In genomic region chr2:26317991-26318672, GRCm38 (mm10) we compare ENCODE assay signal across 11 mouse cellular contexts. TPM values are rescaled to one million over a fixed set of nuclear protein-coding genes. Genes with fewer than 3 reads are reported as not detected.
DNase-seq lines count a peak whose midpoint lies in the region; ATAC-seq and TF ChIP-seq lines count a peak whose summit lies in the region.
"Had no signal": no experiment of that assay in that cellular context is flagged by ENCODE, and none has a peak within 500 bp of the region (broad histone marks: within the 10 kb centered on the region; RNA-seq: fewer than 3 reads in every experiment).

No protein-coding gene starts in this region.

- WGBS in heart, embryonic 15.5 days, result 78% methylated on average over 3 of the region's 3 CpGs
- 83% methylated on average over 3 of the region's 3 CpGs for WGBS in embryonic facial prominence, embryonic 15.5 days
- 83% methylated on average over 3 of the region's 3 CpGs for WGBS in hindbrain, embryonic 16.5 days
- 88% methylated on average over 3 of the region's 3 CpGs for WGBS in midbrain, postnatal 0 days
- WGBS in kidney, embryonic 15.5 days, result 81% methylated on average over 3 of the region's 3 CpGs

- peaks cover 77% of the 10 kb centered on the region for H3K4me1 ChIP-seq in heart, embryonic 15.5 days (replicated peaks)
- peaks cover 69% of the 10 kb centered on the region for H3K4me1 ChIP-seq in embryonic facial prominence, embryonic 15.5 days
- H3K4me1 ChIP-seq in hindbrain, embryonic 16.5 days (ENCODE audit: control insufficient read depth, insufficient read depth, low read depth, low read length), result peaks cover 50% of the 10 kb centered on the region
- H3K4me1 ChIP-seq in midbrain, postnatal 0 days (ENCODE audit: insufficient read depth, low read length), result peaks cover 27% of the 10 kb centered on the region
- H3K4me1 ChIP-seq in kidney, embryonic 15.5 days, result peaks cover 42% of the 10 kb centered on the region

- H3K4me2 ChIP-seq in heart, embryonic 15.5 days, result peak overlapping the region; percentile 78
- peak overlapping the region; percentile 77; the same call in 1 of the 2 replicates for H3K4me2 ChIP-seq in embryonic facial prominence, embryonic 15.5 days (replicated peaks)
- H3K4me2 ChIP-seq in hindbrain, embryonic 16.5 days (ENCODE audit: low read length), result peak overlapping the region; percentile 95
- H3K4me2 ChIP-seq in midbrain, postnatal 0 days (ENCODE audit: low read depth, low read length, poor library complexity, severe bottlenecking), result peak overlapping the region; percentile 94
- no peak overlapping the region for H3K4me2 ChIP-seq in kidney, embryonic 15.5 days

- H3K36me3 ChIP-seq in heart, embryonic 15.5 days, result no peaks in the 10 kb centered on the region
- H3K36me3 ChIP-seq in embryonic facial prominence, embryonic 15.5 days, result 0 out of 2 replicates have a peak, but pooled peaks cover 3% of the 10 kb centered on the region
- peaks cover 4% of the 10 kb centered on the region for H3K36me3 ChIP-seq in hindbrain, embryonic 16.5 days (ENCODE audit: control insufficient read depth, insufficient read depth, low read length)
- H3K36me3 ChIP-seq in midbrain, postnatal 0 days (ENCODE audit: insufficient read depth, low read length), result peaks cover 8% of the 10 kb centered on the region
- H3K36me3 ChIP-seq in kidney, embryonic 15.5 days, result peaks cover 11% of the 10 kb centered on the region

- no peak overlapping the region for H3K27ac ChIP-seq in heart, embryonic 15.5 days
- no peak overlapping the region for H3K27ac ChIP-seq in embryonic facial prominence, embryonic 15.5 days (replicated peaks)
- no peak overlapping the region for H3K27ac ChIP-seq in hindbrain, embryonic 16.5 days (ENCODE audit: low read depth, low read length)
- no peak overlapping the region for H3K27ac ChIP-seq in midbrain, postnatal 0 days (ENCODE audit: low read depth, low read length)
- no peak overlapping the region for H3K27ac ChIP-seq in kidney, embryonic 15.5 days
- H3K27ac ChIP-seq: liver, embryonic 14.5 days had no signal

- H3K27me3 ChIP-seq in heart, embryonic 15.5 days, result no peaks in the 10 kb centered on the region
- no peaks in the 10 kb centered on the region for H3K27me3 ChIP-seq in embryonic facial prominence, embryonic 15.5 days
- H3K27me3 ChIP-seq in hindbrain, embryonic 16.5 days (replicated peaks; ENCODE audit: control insufficient read depth, insufficient read depth, low read length), result no peaks in the 10 kb centered on the region
- H3K27me3 ChIP-seq in midbrain, postnatal 0 days (ENCODE audit: insufficient read depth, low read length), result no peaks in the 10 kb centered on the region
- no peaks in the 10 kb centered on the region for H3K27me3 ChIP-seq in kidney, embryonic 15.5 days

- no peak overlapping the region for H3K4me3 ChIP-seq in heart, embryonic 15.5 days
- no peak overlapping the region for H3K4me3 ChIP-seq in embryonic facial prominence, embryonic 15.5 days (replicated peaks)
- no peak overlapping the region for H3K4me3 ChIP-seq in hindbrain, embryonic 16.5 days (ENCODE audit: low read length)
- H3K4me3 ChIP-seq in midbrain, postnatal 0 days (ENCODE audit: low read depth, low read length), result no peak overlapping the region; the same call in 1 of the 2 replicates
- H3K4me3 ChIP-seq in kidney, embryonic 15.5 days (replicated peaks), result no peak overlapping the region

- H3K9me3 ChIP-seq in heart, embryonic 15.5 days (replicated peaks), result no peaks in the 10 kb centered on the region
- H3K9me3 ChIP-seq in embryonic facial prominence, embryonic 15.5 days (replicated peaks), result no peaks in the 10 kb centered on the region
- no peaks in the 10 kb centered on the region for H3K9me3 ChIP-seq in hindbrain, embryonic 16.5 days (ENCODE audit: control insufficient read depth, low read length)
- no peaks in the 10 kb centered on the region for H3K9me3 ChIP-seq in midbrain, postnatal 0 days (ENCODE audit: low read length)
- H3K9me3 ChIP-seq in kidney, embryonic 15.5 days (replicated peaks), result no peaks in the 10 kb centered on the region

- TF ChIP-seq CTCF in midbrain, postnatal 0 days (IDR thresholded peaks at IDR 0.05), result no peak

- DNase-seq in heart, adult 9 months (ENCODE audit: low spot score in 2 of 2), result no peak
- no peak for DNase-seq in midbrain, postnatal 0 days (ENCODE audit: low spot score)
- no peak for DNase-seq in left cerebral cortex, adult 18-20 months (ENCODE audit: low spot score in 2 of 2)
- DNase-seq: thymus, postnatal 36 days had no signal

- no peak for ATAC-seq in heart, embryonic 15.5 days (replicated peaks; ENCODE audit: insufficient number of reproducible peaks, insufficient read depth, low FRiP score, low read depth)
- ATAC-seq in embryonic facial prominence, embryonic 15.5 days (ENCODE audit: insufficient number of reproducible peaks, low FRiP score, low TSS enrichment, low read depth), result no peak
- ATAC-seq in hindbrain, embryonic 16.5 days, result no peak
- no peak for ATAC-seq in midbrain, postnatal 0 days (ENCODE audit: low FRiP score)
- no peak for ATAC-seq in kidney, embryonic 15.5 days (replicated peaks; ENCODE audit: low FRiP score)
- no peak for ATAC-seq in megakaryocyte progenitor cell, adult 5-6 weeks (replicated peaks; ENCODE audit: poor library complexity)

- no peak overlapping the region for H3K9ac ChIP-seq in heart, embryonic 15.5 days
- 0 out of 2 replicates have a peak overlapping the region, but pooled peaks have one; percentile 4 for H3K9ac ChIP-seq in embryonic facial prominence, embryonic 15.5 days
- H3K9ac ChIP-seq in hindbrain, embryonic 16.5 days (ENCODE audit: low read depth, low read length), result peak overlapping the region; percentile 43
- H3K9ac ChIP-seq in midbrain, postnatal 0 days (replicated peaks; ENCODE audit: low read length, poor library complexity, severe bottlenecking), result 0 out of 2 replicates have a peak overlapping the region, but pooled peaks have one; percentile 98
- H3K9ac ChIP-seq in kidney, embryonic 15.5 days, result no peak overlapping the region
- H3K9ac ChIP-seq: liver, embryonic 14.5 days had no signal

RNA-seq across cellular contexts. Expression of gene Gpsm1, which starts 2.8 kb away (rescaled TPM):
- polyA plus RNA-seq in heart, embryonic 15.5 days (2015; fragmentation: Nextera tagmentation; extraction: Ambion mirVana), result 64.4 and 71.6 TPM in 2 replicates
- 52.0 and 52.1 TPM in 2 replicates for polyA plus RNA-seq in embryonic facial prominence, embryonic 15.5 days (2015; fragmentation: Nextera tagmentation; extraction: Ambion mirVana)
- polyA plus RNA-seq in hindbrain, embryonic 16.5 days (2015; fragmentation: Nextera tagmentation; extraction: Ambion mirVana), result 177 and 185 TPM in 2 replicates
- 286 and 298 TPM in 2 replicates for total RNA-seq in midbrain, postnatal 0 days (2014; rRNA removed)
- 162 and 163 TPM in 2 replicates for polyA plus RNA-seq in midbrain, postnatal 0 days (2015; fragmentation: Nextera tagmentation; extraction: Ambion mirVana)
- 10 to 100 TPM; 50.5 to 61.3 TPM for total RNA-seq in left cerebral cortex, adult 18-20 months (2021)
- polyA plus RNA-seq in kidney, embryonic 15.5 days (2015; fragmentation: Nextera tagmentation; extraction: Ambion mirVana), result 39.6 and 44.4 TPM in 2 replicates
- total RNA-seq in megakaryocyte progenitor cell, adult 5-6 weeks (2015), result 6.7 and 7.1 TPM in 2 replicates
- total RNA-seq in megakaryocyte progenitor cell, adult 5-6 weeks (2017), result 7.4 and 11.9 TPM in 2 replicates

RNA-seq across cellular contexts. Expression of gene Ccdc187, which starts 23.8 kb away (rescaled TPM):
- polyA plus RNA-seq in heart, embryonic 15.5 days (2015; fragmentation: Nextera tagmentation; extraction: Ambion mirVana), result 0.08 and 0.15 TPM in 2 replicates
- polyA plus RNA-seq in embryonic facial prominence, embryonic 15.5 days (2015; fragmentation: Nextera tagmentation; extraction: Ambion mirVana), result 0.70 and 1.1 TPM in 2 replicates
- 0.15 and 0.19 TPM in 2 replicates for polyA plus RNA-seq in hindbrain, embryonic 16.5 days (2015; fragmentation: Nextera tagmentation; extraction: Ambion mirVana)
- total RNA-seq in midbrain, postnatal 0 days (2014; rRNA removed), result 2.8 and 3.7 TPM in 2 replicates
- 0.16 and 0.23 TPM in 2 replicates for polyA plus RNA-seq in midbrain, postnatal 0 days (2015; fragmentation: Nextera tagmentation; extraction: Ambion mirVana)
- total RNA-seq in left cerebral cortex, adult 18-20 months (2021), result 1 to 10 TPM; 2.2 to 2.6 TPM
- polyA plus RNA-seq in kidney, embryonic 15.5 days (2015; fragmentation: Nextera tagmentation; extraction: Ambion mirVana), result 0.04 TPM in 1 of 2 replicates, not detected in the other
- total RNA-seq in megakaryocyte progenitor cell, adult 5-6 weeks (2015), result not detected in 2 replicates
- not detected in 2 replicates for total RNA-seq in megakaryocyte progenitor cell, adult 5-6 weeks (2017)
- polyA plus RNA-seq: spleen, adult 2 months had no signal

RNA-seq across cellular contexts. Expression of gene Dnlz, which starts 33.8 kb away (rescaled TPM):
- 22.1 and 27.9 TPM in 2 replicates for polyA plus RNA-seq in heart, embryonic 15.5 days (2015; fragmentation: Nextera tagmentation; extraction: Ambion mirVana)
- 30.2 and 31.9 TPM in 2 replicates for polyA plus RNA-seq in embryonic facial prominence, embryonic 15.5 days (2015; fragmentation: Nextera tagmentation; extraction: Ambion mirVana)
- polyA plus RNA-seq in hindbrain, embryonic 16.5 days (2015; fragmentation: Nextera tagmentation; extraction: Ambion mirVana), result 30.1 and 32.6 TPM in 2 replicates
- 27.4 and 34.3 TPM in 2 replicates for total RNA-seq in midbrain, postnatal 0 days (2014; rRNA removed)
- polyA plus RNA-seq in midbrain, postnatal 0 days (2015; fragmentation: Nextera tagmentation; extraction: Ambion mirVana), result 24.1 and 26.0 TPM in 2 replicates
- total RNA-seq in left cerebral cortex, adult 18-20 months (2021), result 10 to 100 TPM; 27.7 to 29.4 TPM
- polyA plus RNA-seq in kidney, embryonic 15.5 days (2015; fragmentation: Nextera tagmentation; extraction: Ambion mirVana), result 29.8 and 31.9 TPM in 2 replicates
- 6.4 and 6.8 TPM in 2 replicates for total RNA-seq in megakaryocyte progenitor cell, adult 5-6 weeks (2015)
- total RNA-seq in megakaryocyte progenitor cell, adult 5-6 weeks (2017), result 5.8 and 6.9 TPM in 2 replicates

RNA-seq across cellular contexts. Expression of gene Card9, which starts 42.6 kb away (rescaled TPM):
- 0.60 and 1.7 TPM in 2 replicates for polyA plus RNA-seq in heart, embryonic 15.5 days (2015; fragmentation: Nextera tagmentation; extraction: Ambion mirVana)
- polyA plus RNA-seq in embryonic facial prominence, embryonic 15.5 days (2015; fragmentation: Nextera tagmentation; extraction: Ambion mirVana), result 0.84 and 1.7 TPM in 2 replicates
- polyA plus RNA-seq in hindbrain, embryonic 16.5 days (2015; fragmentation: Nextera tagmentation; extraction: Ambion mirVana), result 1.9 and 2.9 TPM in 2 replicates
- total RNA-seq in midbrain, postnatal 0 days (2014; rRNA removed), result 7.0 and 11.9 TPM in 2 replicates
- 1.4 and 1.6 TPM in 2 replicates for polyA plus RNA-seq in midbrain, postnatal 0 days (2015; fragmentation: Nextera tagmentation; extraction: Ambion mirVana)
- total RNA-seq in left cerebral cortex, adult 18-20 months (2021), result 1 to 10 TPM; 1.2 to 2.6 TPM
- 1.1 and 1.7 TPM in 2 replicates for polyA plus RNA-seq in kidney, embryonic 15.5 days (2015; fragmentation: Nextera tagmentation; extraction: Ambion mirVana)
- total RNA-seq in megakaryocyte progenitor cell, adult 5-6 weeks (2015), result 27.3 and 33.3 TPM in 2 replicates
- total RNA-seq in megakaryocyte progenitor cell, adult 5-6 weeks (2017), result 99.2 and 121 TPM in 2 replicates

Comparison
In these comparisons a context has a peak if more than half of its experiments do, and no peak if none do; other contexts are left out.
1. H3K9ac ChIP-seq: peak in embryonic facial prominence, embryonic 15.5 days (single experiment), hindbrain, embryonic 16.5 days (single experiment) and midbrain, postnatal 0 days (single experiment); none in heart, embryonic 15.5 days (single experiment) and kidney, embryonic 15.5 days (single experiment).